9 mouse cellular contexts compared by ENCODE assay signal in genomic region chr6:34478036-34478435, GRCm38 (mm10). TPM values are rescaled to one million over a fixed set of nuclear protein-coding genes. Genes with fewer than 3 reads are reported as not detected.
DNase-seq lines count a peak whose midpoint lies in the region; ATAC-seq and TF ChIP-seq lines count a peak whose summit lies in the region.
"Had no signal": no experiment of that assay in that cellular context is flagged by ENCODE, and none has a peak within 500 bp of the region (broad histone marks: within the 10 kb centered on the region; RNA-seq: fewer than 3 reads in every experiment).

No protein-coding gene starts in this region.

- no peaks in the 10 kb centered on the region for H3K36me3 ChIP-seq in limb, embryonic 11.5 days (ENCODE audit: control insufficient read depth, insufficient read depth, low read length)
- H3K36me3 ChIP-seq in limb, embryonic 10.5 days = 0 out of 2 replicates have a peak, but pooled peaks cover 3% of the 10 kb centered on the region
- H3K36me3 ChIP-seq in forebrain, embryonic 11.5 days (ENCODE audit: control insufficient read depth, insufficient read depth, low read length) = no peaks in the 10 kb centered on the region
- no peaks in the 10 kb centered on the region for H3K36me3 ChIP-seq in limb, embryonic 13.5 days
- no peaks in the 10 kb centered on the region for H3K36me3 ChIP-seq in small intestine, adult 2 months (ENCODE audit: control insufficient read depth, insufficient read depth, low read length)

- no peak for TF ChIP-seq CTCF in small intestine, adult 2 months (IDR thresholded peaks at IDR 0.05; ENCODE audit: extremely low read depth, insufficient read length, insufficient replicate concordance, low read depth, low read length)

- no peak for TF ChIP-seq POLR2A in small intestine, adult 2 months (IDR thresholded peaks at IDR 0.05; ENCODE audit: low read depth, low read length)

- ATAC-seq in limb, embryonic 11.5 days (ENCODE audit: insufficient number of reproducible peaks, low FRiP score, low TSS enrichment, low read depth) = no peak
- ATAC-seq in forebrain, embryonic 11.5 days (replicated peaks; ENCODE audit: low FRiP score) = no peak
- no peak for ATAC-seq in limb, embryonic 13.5 days (ENCODE audit: low FRiP score, low read depth)
- no peak for ATAC-seq in cerebellum, adult (ENCODE audit: insufficient number of reproducible peaks, low FRiP score, low TSS enrichment)

- H3K4me3 ChIP-seq in limb, embryonic 11.5 days (ENCODE audit: low read depth, low read length) = no peak overlapping the region
- H3K4me3 ChIP-seq in limb, embryonic 10.5 days = no peak overlapping the region
- H3K4me3 ChIP-seq in forebrain, embryonic 11.5 days (ENCODE audit: low read depth, low read length) = no peak overlapping the region
- H3K4me3 ChIP-seq in limb, embryonic 13.5 days = peak overlapping the region; percentile 7; the same call in 1 of the 2 replicates
- peak overlapping the region; percentile 35 for H3K4me3 ChIP-seq in small intestine, adult 2 months (ENCODE audit: low read depth, low read length)

- H3K4me2 ChIP-seq in limb, embryonic 11.5 days (ENCODE audit: low read depth, severe bottlenecking) = peak overlapping the region; percentile 10; the same call in 1 of the 2 replicates
- H3K4me2 ChIP-seq in forebrain, embryonic 11.5 days (ENCODE audit: low read depth, low read length, severe bottlenecking) = peak overlapping the region; percentile 3; the same call in 1 of the 2 replicates
- peak overlapping the region; percentile 51 for H3K4me2 ChIP-seq in limb, embryonic 13.5 days (replicated peaks)

- no peaks in the 10 kb centered on the region for H3K27me3 ChIP-seq in limb, embryonic 11.5 days (ENCODE audit: control insufficient read depth, insufficient read depth, low read length)
- no peaks in the 10 kb centered on the region for H3K27me3 ChIP-seq in limb, embryonic 10.5 days (ENCODE audit: low read depth, poor library complexity, severe bottlenecking)
- H3K27me3 ChIP-seq in forebrain, embryonic 11.5 days (ENCODE audit: control insufficient read depth, insufficient read depth, low read length) = no peaks in the 10 kb centered on the region
- no peaks in the 10 kb centered on the region for H3K27me3 ChIP-seq in limb, embryonic 13.5 days
- H3K27me3 ChIP-seq in small intestine, adult 2 months (ENCODE audit: control insufficient read depth, insufficient read depth, low read length) = no peaks in the 10 kb centered on the region

- no peak overlapping the region for H3K9ac ChIP-seq in limb, embryonic 11.5 days (ENCODE audit: low read length)
- H3K9ac ChIP-seq in forebrain, embryonic 11.5 days (ENCODE audit: low read length) = no peak overlapping the region
- H3K9ac ChIP-seq in limb, embryonic 13.5 days = no peak overlapping the region

- 89% methylated on average over 7 of the region's 7 CpGs for WGBS in limb, embryonic 11.5 days
- WGBS in limb, embryonic 10.5 days = 88% methylated on average over 7 of the region's 7 CpGs
- WGBS in forebrain, embryonic 11.5 days = 86% methylated on average over 7 of the region's 7 CpGs
- 72% methylated on average over 7 of the region's 7 CpGs for WGBS in limb, embryonic 13.5 days
- WGBS in small intestine, adult 2 months = 72% methylated on average over 7 of the region's 7 CpGs

- DNase-seq in limb, embryonic 11.5 days (ENCODE audit: low spot score) = no peak
- no peak for DNase-seq in limb, embryonic 10.5 days (ENCODE audit: low spot score)
- no peak for DNase-seq in forebrain, embryonic 11.5 days (ENCODE audit: low spot score)
- no peak for DNase-seq in ovary, postnatal 36 days (ENCODE audit: low spot score)
- no peak for DNase-seq in lung, postnatal 25 days (ENCODE audit: low spot score)
- DNase-seq: thymus, postnatal 4 days had no signal

- H3K4me1 ChIP-seq in limb, embryonic 11.5 days (ENCODE audit: control insufficient read depth, insufficient read depth, low read length) = peaks cover 12% of the 10 kb centered on the region
- peaks cover 46% of the 10 kb centered on the region for H3K4me1 ChIP-seq in limb, embryonic 10.5 days
- peaks cover 7% of the 10 kb centered on the region; the same call in 1 of the 2 replicates for H3K4me1 ChIP-seq in forebrain, embryonic 11.5 days (replicated peaks; ENCODE audit: control insufficient read depth, insufficient read depth, low read length)
- H3K4me1 ChIP-seq in limb, embryonic 13.5 days = peaks cover 46% of the 10 kb centered on the region
- H3K4me1 ChIP-seq in small intestine, adult 2 months (ENCODE audit: control insufficient read depth, insufficient read depth, insufficient read length, low read length) = peaks cover 22% of the 10 kb centered on the region

- no peaks in the 10 kb centered on the region for H3K9me3 ChIP-seq in limb, embryonic 11.5 days (ENCODE audit: control insufficient read depth, low read length)
- H3K9me3 ChIP-seq in limb, embryonic 10.5 days (replicated peaks) = no peaks in the 10 kb centered on the region
- no peaks in the 10 kb centered on the region for H3K9me3 ChIP-seq in forebrain, embryonic 11.5 days (ENCODE audit: control insufficient read depth, low read length)
- H3K9me3 ChIP-seq in limb, embryonic 13.5 days = no peaks in the 10 kb centered on the region

- H3K27ac ChIP-seq in limb, embryonic 11.5 days (replicated peaks; ENCODE audit: low read depth, low read length) = no peak overlapping the region
- no peak overlapping the region for H3K27ac ChIP-seq in limb, embryonic 10.5 days
- H3K27ac ChIP-seq in forebrain, embryonic 11.5 days (ENCODE audit: low read depth, low read length) = no peak overlapping the region
- H3K27ac ChIP-seq in limb, embryonic 13.5 days = no peak overlapping the region
- peak overlapping the region; percentile 97 for H3K27ac ChIP-seq in small intestine, adult 2 months (ENCODE audit: insufficient read depth, low read depth, low read length)

RNA-seq across cellular contexts. Expression of gene Bpgm, which starts 2.0 kb away (rescaled TPM):
- polyA plus RNA-seq in limb, embryonic 11.5 days (2014; fragmentation: Nextera tagmentation; extraction: Ambion mirVana) = 47.3 and 48.1 TPM in 2 replicates
- 46.7 and 49.5 TPM in 2 replicates for polyA plus RNA-seq in limb, embryonic 10.5 days (2016; fragmentation: Nextera tagmentation; extraction: Ambion mirVana)
- 71.2 TPM in 2 replicates for polyA plus RNA-seq in forebrain, embryonic 11.5 days (2014; fragmentation: Nextera tagmentation; extraction: Ambion mirVana)
- 41.4 and 47.8 TPM in 2 replicates for polyA plus RNA-seq in limb, embryonic 13.5 days (2015; fragmentation: Nextera tagmentation; extraction: Ambion mirVana)
- 15.0 and 22.1 TPM in 2 replicates for polyA plus RNA-seq in small intestine, adult 2 months (2012; rRNA removed)

Comparison
In these comparisons a context has a peak if more than half of its experiments do, and no peak if none do; other contexts are left out.
1. H3K4me3 ChIP-seq: peak in limb, embryonic 13.5 days (single experiment) and small intestine, adult 2 months (single experiment); none in limb, embryonic 11.5 days (single experiment), limb, embryonic 10.5 days (single experiment) and forebrain, embryonic 11.5 days (single experiment).
2. Peak in every context shown above with its lines, with median percentiles within 50 percentile points of each other: H3K4me2 ChIP-seq.